Mouse (Mus musculus): ENCODE measurements around the gene Npr3. TPM values are rescaled to one million over a fixed set of nuclear protein-coding genes. Genes with fewer than 3 reads are reported as not detected.
A peak's percentile ranks its signal among the peaks of the same experiment; 100 is the strongest.

The Npr3 gene
- total RNA-seq (2014; rRNA removed) (2.7 and 2.9 TPM in 2 replicates), polyA plus RNA-seq (2015; fragmentation: Nextera tagmentation; extraction: Ambion mirVana) (0.63 and 0.75 TPM in 2 replicates)

DNA sequence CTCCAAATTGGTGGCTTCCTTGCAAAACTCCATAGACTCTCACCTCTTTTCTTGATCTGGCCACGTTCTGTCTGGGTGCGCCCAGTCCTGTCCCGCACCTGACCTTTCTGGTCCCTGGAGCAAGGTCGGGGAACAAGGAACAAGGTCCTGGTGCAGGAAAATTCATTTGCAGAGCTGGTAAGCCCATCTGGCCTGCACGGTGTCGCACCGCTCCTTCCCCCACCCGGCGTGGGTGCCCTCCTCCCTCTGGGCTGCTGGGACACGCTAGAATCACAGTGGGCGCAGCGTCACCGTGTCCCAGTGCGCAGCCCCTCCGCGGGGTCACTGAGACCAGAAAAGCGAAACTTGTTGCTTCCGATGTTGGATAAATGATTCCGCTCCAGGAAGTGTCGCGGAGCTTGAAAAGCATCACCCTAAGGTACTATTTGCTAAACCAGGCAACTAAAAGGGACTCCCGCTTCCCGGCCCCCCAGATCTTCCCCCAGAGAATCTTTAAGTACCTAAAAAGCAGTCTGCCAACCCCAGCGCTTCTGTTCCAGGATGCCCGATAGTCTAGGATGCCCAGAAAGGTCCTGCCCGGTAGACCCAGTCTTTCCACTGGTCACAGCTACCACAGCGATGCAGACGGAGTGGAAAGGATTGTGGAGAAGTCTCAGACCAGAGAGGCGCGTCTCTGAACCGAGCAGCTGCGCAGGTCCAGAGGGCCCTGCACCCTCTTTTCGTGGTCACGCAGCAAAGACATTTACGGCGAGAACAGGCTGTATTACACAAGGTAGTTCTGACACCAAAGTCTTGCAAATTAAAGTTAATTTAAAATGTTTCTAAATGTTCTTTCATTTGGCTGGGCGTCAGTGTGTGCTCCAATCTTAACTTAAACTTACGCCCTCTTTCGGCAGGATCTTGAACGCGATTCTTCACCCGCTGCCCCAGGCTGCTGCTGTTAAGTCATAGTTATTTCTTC lies at the start of gene Npr3:
Gene Npr3, minus strand, starts transcription at position 717 of the 961 bp plus-strand sequence.
- H3K9me3 ChIP-seq (ENCODE audit: low read length) = no peaks in the 10 kb centered on the region
- H3K4me2 ChIP-seq (ENCODE audit: low read depth, low read length, poor library complexity, severe bottlenecking) = peak within 1 kb of the TSS; percentile 81
- ATAC-seq (ENCODE audit: low FRiP score) (no peak), DNase-seq (ENCODE audit: low spot score) (peak; percentile 56)
- TF ChIP-seq CTCF (IDR thresholded peaks at IDR 0.05) = peak; percentile 62
- peak within 1 kb of the TSS; percentile 42 for H3K4me3 ChIP-seq (ENCODE audit: low read depth, low read length)
- H3K27ac ChIP-seq (ENCODE audit: low read depth, low read length) = no peak within 1 kb of the TSS
- H3K36me3 ChIP-seq (ENCODE audit: insufficient read depth, low read length) = no peaks in the 10 kb centered on the region
- peaks cover 18% of the 10 kb centered on the region; the same call in 1 of the 2 replicates for H3K4me1 ChIP-seq (ENCODE audit: insufficient read depth, low read length)
- WGBS = under 1% methylated on average over 42 of the region's 42 CpGs
- peaks cover 27% of the 10 kb centered on the region for H3K27me3 ChIP-seq (ENCODE audit: insufficient read depth, low read length)
- H3K9ac ChIP-seq (replicated peaks; ENCODE audit: low read length, poor library complexity, severe bottlenecking) = 0 out of 2 replicates have a peak within 1 kb of the TSS, but pooled peaks have one; percentile 24

DNA sequence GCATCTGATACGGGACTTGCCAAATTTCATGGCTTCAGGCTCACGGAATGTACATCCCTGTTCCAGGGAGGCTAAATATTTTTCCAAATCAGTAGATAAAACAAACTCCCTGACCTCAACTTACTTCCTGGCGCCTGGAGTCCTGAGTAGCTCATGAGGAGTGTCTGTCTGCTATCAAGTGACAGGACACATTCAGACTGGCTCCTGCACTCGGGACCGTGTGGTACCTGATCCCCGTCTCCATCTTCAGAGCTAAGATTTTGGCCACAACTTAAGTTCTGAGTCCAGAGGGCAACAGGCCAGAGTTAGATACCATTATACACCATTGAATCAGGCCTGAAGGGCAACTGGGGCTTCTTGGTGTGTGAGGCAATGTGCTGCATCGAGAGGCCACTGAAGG lies 49.0 kb upstream of the Npr3 start:
- H3K4me1 ChIP-seq (ENCODE audit: insufficient read depth, low read length) = no peaks in the 10 kb centered on the region
- H3K27me3 ChIP-seq (ENCODE audit: insufficient read depth, low read length) = no peaks in the 10 kb centered on the region
- no peaks in the 10 kb centered on the region for H3K36me3 ChIP-seq (ENCODE audit: insufficient read depth, low read length)
- no peak overlapping the region for H3K9ac ChIP-seq (replicated peaks; ENCODE audit: low read length, poor library complexity, severe bottlenecking)
- WGBS = 91% methylated on average over 7 of the region's 7 CpGs
- DNase-seq (ENCODE audit: low spot score) (no peak), ATAC-seq (ENCODE audit: low FRiP score) (no peak)
- no peaks in the 10 kb centered on the region for H3K9me3 ChIP-seq (ENCODE audit: low read length)
- H3K4me2 ChIP-seq (ENCODE audit: low read depth, low read length, poor library complexity, severe bottlenecking) = no peak overlapping the region
- no peak for TF ChIP-seq CTCF (IDR thresholded peaks at IDR 0.05)
- no peak overlapping the region for H3K4me3 ChIP-seq (ENCODE audit: low read depth, low read length)
- H3K27ac ChIP-seq (ENCODE audit: low read depth, low read length) = no peak overlapping the region

DNA sequence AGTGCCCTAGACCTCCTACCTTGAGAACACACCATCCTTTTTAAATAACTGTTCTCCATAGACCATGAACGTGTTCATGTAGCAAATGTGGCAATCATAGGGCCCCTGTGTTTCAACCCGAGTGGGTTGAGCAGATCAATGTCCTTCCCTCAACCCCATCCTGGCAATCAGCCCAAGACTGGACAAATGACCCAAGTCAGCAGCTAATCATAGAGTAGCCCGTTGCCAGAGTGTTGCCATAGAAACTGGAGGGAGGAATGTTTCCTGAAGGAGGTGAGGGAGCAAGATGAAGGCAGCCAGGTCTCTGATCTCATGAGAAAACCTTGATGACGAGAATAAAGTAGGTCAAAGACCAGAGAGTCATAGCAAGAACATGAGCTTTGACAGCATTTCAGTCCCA lies 47.1 kb upstream of the Npr3 start:
- Histone ChIP-seq H3K9me3 (ENCODE audit: low read length) (no peaks in the 10 kb centered on the region), H3K4me2 (ENCODE audit: low read depth, low read length, poor library complexity, severe bottlenecking) (no peak overlapping the region), H3K27ac (ENCODE audit: low read depth, low read length) (no peak overlapping the region), H3K27me3 (ENCODE audit: insufficient read depth, low read length) (no peaks in the 10 kb centered on the region), H3K36me3 (ENCODE audit: insufficient read depth, low read length) (no peaks in the 10 kb centered on the region), H3K4me3 (ENCODE audit: low read depth, low read length) (no peak overlapping the region), H3K4me1 (ENCODE audit: insufficient read depth, low read length) (no peaks in the 10 kb centered on the region), H3K9ac (replicated peaks; ENCODE audit: low read length, poor library complexity, severe bottlenecking) (no peak overlapping the region)
- WGBS = 61% methylated on average over 4 of the region's 4 CpGs
- no peak for TF ChIP-seq CTCF (IDR thresholded peaks at IDR 0.05)
- ATAC-seq (ENCODE audit: low FRiP score) (no peak), DNase-seq (ENCODE audit: low spot score) (no peak)

DNA sequence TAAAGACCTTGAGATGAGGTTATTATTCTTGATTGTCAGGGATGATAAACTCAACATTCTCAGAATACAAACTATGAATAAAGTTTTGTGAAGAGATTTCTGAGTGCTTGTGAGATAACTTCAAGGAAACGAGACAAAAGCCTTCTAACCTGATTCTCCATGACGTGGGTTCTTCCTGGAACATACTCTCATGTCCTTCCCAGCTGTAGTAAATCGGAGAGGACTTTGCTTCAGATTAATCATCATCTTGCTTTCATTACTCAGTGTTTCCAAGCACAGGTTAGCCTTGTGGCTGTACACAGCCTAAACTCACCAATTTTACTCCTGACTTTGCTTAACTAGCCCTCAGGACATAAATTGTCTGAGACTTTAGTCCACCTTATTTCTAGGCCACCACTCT lies 45.1 kb upstream of the Npr3 start:
- WGBS = 89% methylated on average over 3 of the region's 3 CpGs
- H3K4me2 ChIP-seq (ENCODE audit: low read depth, low read length, poor library complexity, severe bottlenecking) = no peak overlapping the region
- no peak overlapping the region for H3K4me3 ChIP-seq (ENCODE audit: low read depth, low read length)
- no peak for DNase-seq (ENCODE audit: low spot score)
- no peak for ATAC-seq (ENCODE audit: low FRiP score)
- no peak overlapping the region for H3K27ac ChIP-seq (ENCODE audit: low read depth, low read length)
- H3K9ac ChIP-seq (replicated peaks; ENCODE audit: low read length, poor library complexity, severe bottlenecking) = no peak overlapping the region
- H3K9me3 ChIP-seq (ENCODE audit: low read length) = no peaks in the 10 kb centered on the region
- H3K36me3 ChIP-seq (ENCODE audit: insufficient read depth, low read length) = no peaks in the 10 kb centered on the region
- H3K27me3 ChIP-seq (ENCODE audit: insufficient read depth, low read length) = no peaks in the 10 kb centered on the region
- H3K4me1 ChIP-seq (ENCODE audit: insufficient read depth, low read length) = no peaks in the 10 kb centered on the region
- TF ChIP-seq CTCF (IDR thresholded peaks at IDR 0.05) = no peak

DNA sequence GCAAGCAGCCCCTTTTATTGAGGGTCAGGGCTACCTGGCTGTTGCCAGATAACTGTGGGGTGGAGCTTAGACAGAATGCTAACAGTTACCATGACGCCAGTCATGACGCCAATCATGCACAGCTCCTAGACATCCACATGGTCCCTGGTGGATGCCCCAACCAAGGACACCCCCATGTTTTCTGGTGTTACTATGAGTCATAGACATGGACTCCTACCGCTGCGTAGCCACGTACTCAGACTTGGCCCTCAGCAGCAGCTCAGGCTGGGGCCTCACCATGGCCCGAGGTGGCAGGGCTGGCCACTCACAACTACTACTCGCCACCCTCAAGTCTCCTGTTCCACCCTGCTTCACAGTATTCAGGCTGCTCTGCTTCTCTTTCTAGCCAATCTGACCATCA lies 44.1 kb upstream of the Npr3 start:
- WGBS = 98% methylated on average over 7 of the region's 7 CpGs
- H3K9ac ChIP-seq (replicated peaks; ENCODE audit: low read length, poor library complexity, severe bottlenecking) = no peak overlapping the region
- H3K27me3 ChIP-seq (ENCODE audit: insufficient read depth, low read length) = no peaks in the 10 kb centered on the region
- no peaks in the 10 kb centered on the region for H3K4me1 ChIP-seq (ENCODE audit: insufficient read depth, low read length)
- DNase-seq (ENCODE audit: low spot score) (no peak), ATAC-seq (ENCODE audit: low FRiP score) (no peak)
- TF ChIP-seq CTCF (IDR thresholded peaks at IDR 0.05) = no peak
- H3K9me3 ChIP-seq (ENCODE audit: low read length) = no peaks in the 10 kb centered on the region
- no peak overlapping the region for H3K4me3 ChIP-seq (ENCODE audit: low read depth, low read length)
- H3K4me2 ChIP-seq (ENCODE audit: low read depth, low read length, poor library complexity, severe bottlenecking) = no peak overlapping the region
- H3K27ac ChIP-seq (ENCODE audit: low read depth, low read length) = no peak overlapping the region
- no peaks in the 10 kb centered on the region for H3K36me3 ChIP-seq (ENCODE audit: insufficient read depth, low read length)

DNA sequence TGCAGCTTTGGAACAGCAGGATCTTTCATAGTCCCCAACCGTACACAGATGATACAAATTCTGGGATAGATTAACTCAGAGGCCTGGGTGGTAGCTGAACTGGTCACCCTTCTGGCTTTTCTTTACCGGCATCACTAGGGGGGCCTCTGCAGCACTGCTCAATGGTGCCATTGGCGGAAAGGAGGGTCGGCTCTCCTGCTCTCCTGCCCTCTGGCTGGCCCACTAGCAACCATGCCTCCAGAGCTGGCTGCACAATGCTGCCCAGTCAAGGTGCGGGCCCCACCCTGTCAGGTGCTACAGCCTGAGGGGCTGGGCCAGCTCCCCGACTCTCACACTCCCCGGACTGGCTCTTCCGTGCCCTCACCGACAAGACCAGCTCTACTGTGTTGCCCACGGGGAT lies 43.1 kb upstream of the Npr3 start:
- no peak for TF ChIP-seq CTCF (IDR thresholded peaks at IDR 0.05)
- Histone ChIP-seq H3K27me3 (ENCODE audit: insufficient read depth, low read length) (no peaks in the 10 kb centered on the region), H3K4me1 (ENCODE audit: insufficient read depth, low read length) (no peaks in the 10 kb centered on the region), H3K27ac (ENCODE audit: low read depth, low read length) (no peak overlapping the region), H3K36me3 (ENCODE audit: insufficient read depth, low read length) (no peaks in the 10 kb centered on the region), H3K9me3 (ENCODE audit: low read length) (no peaks in the 10 kb centered on the region), H3K4me3 (ENCODE audit: low read depth, low read length) (no peak overlapping the region), H3K9ac (replicated peaks; ENCODE audit: low read length, poor library complexity, severe bottlenecking) (no peak overlapping the region), H3K4me2 (ENCODE audit: low read depth, low read length, poor library complexity, severe bottlenecking) (no peak overlapping the region)
- DNase-seq (ENCODE audit: low spot score) (no peak), ATAC-seq (ENCODE audit: low FRiP score) (no peak)
- WGBS = 92% methylated on average over 10 of the region's 10 CpGs
